Mouse (Mus musculus) intestine, embryonic 15.5 days (tissue): ENCODE results near the gene Tmem216. TPM values are rescaled to one million over a fixed set of nuclear protein-coding genes. Genes with fewer than 3 reads are reported as not detected.
"Not testable (repeated sequence)": the region's sequence is repeated elsewhere in the genome, so short reads cannot be mapped to it uniquely, and the experiment has no call there.

Source experiments
- ATAC-seq: fragments of 200-750 bp; cut with Nextera tagmentation; 2 replicates; pipeline ENCODE4 v1.8.0; 2017; ENCODE audit warnings: moderate TSS enrichment, moderate library complexity
- H3K27ac ChIP-seq: fragments of 300-500 bp; sonication (generic); 2 replicates; pipeline ENCODE4 v1.5.1; 2015; ENCODE audit warnings: mild to moderate bottlenecking, inconsistent platforms
- H3K27me3 ChIP-seq: fragments of 300-500 bp; sonication (generic); replicated peaks from 2 replicates; pipeline ENCODE4 v1.6.1; 2015; ENCODE audit warnings: inconsistent platforms
- H3K36me3 ChIP-seq: fragments of 300-500 bp; sonication (generic); 2 replicates; pipeline ENCODE4 v1.6.1; 2015; ENCODE audit warnings: inconsistent platforms
- H3K4me1 ChIP-seq: fragments of 300-500 bp; sonication (generic); replicated peaks from 2 replicates; pipeline ENCODE4 v1.6.1; 2015; ENCODE audit warnings: inconsistent platforms
- H3K4me2 ChIP-seq: fragments of 300-500 bp; sonication (generic); replicated peaks from 2 replicates; pipeline ENCODE4 v1.6.1; 2015; ENCODE audit warnings: mild to moderate bottlenecking, inconsistent platforms
- H3K4me3 ChIP-seq: fragments of 300-500 bp; sonication (generic); replicated peaks from 2 replicates; pipeline ENCODE4 v1.5.1; 2015; ENCODE audit warnings: inconsistent platforms
- H3K9ac ChIP-seq: fragments of 300-500 bp; sonication (generic); 2 replicates; pipeline ENCODE4 v1.6.1; 2015; ENCODE audit warnings: inconsistent platforms
- H3K9me3 ChIP-seq: fragments of 300-500 bp; sonication (generic); 2 replicates; pipeline ENCODE4 v1.6.1; 2016; ENCODE audit warnings: inconsistent platforms
- WGBS: fragments of 180-500 bp; shearing (Covaris S2); methylation state at CpG from one replicate; pipeline ENCODE4 v1.1.7; 2015; 5-methylcytosine and 5-hydroxymethylcytosine counted together
- polyA plus RNA-seq: library from polyadenylated mRNA; unstranded; fragments of >200 nt; fragmentation: Nextera tagmentation; extraction: Ambion mirVana; gene quantifications from 2 replicates; pipeline ENCODE4 v1.2.1, GENCODE M21; 2015

Tmem216 gene
- polyA plus RNA-seq, 1 experiment from 2014 or later = 34.9 TPM

DNA sequence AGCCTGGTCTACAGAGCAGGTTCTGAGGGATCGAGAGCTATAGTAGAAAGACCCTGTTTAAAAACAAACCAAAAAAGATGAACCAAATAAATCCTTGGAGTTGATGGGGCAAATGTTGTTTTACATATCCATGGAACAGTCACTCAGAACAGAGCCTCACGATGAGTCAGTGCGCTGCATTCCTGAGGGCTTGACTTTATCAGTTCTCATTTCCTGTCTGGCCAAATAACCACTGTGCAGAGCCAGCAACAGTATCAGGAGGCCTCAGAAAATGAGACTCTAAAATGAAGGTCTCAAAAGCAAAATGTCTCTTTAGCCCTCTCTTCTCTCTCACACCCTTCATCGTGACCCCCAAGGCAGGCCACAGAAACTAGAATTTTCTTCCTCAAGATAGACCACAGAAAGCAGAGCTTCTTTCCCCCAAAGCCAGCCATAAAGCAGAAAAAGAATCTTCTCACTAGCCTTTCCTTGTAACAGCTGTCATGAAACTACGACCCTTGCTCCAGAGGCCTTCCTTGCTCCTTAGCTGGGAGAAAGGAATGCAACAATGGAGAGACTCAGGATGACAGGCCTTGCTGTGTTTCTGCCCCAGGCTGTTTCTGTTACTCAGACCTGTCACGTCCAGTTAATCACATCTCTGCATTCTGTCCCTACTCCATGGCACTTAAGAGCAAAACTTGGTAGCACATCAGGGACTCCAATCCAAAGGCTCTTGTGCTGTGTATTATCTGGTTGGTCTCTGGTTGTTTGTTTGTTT is 5.7 kb upstream of the Tmem216 start:
- Histone ChIP-seq H3K4me2 (no peak overlapping the region), H3K4me3 (no peak overlapping the region), H3K27me3 (no peaks in the 10 kb centered on the region), H3K9ac (no peak overlapping the region), H3K4me1 (peaks cover 4% of the 10 kb centered on the region; the same call in 1 of the 2 replicates), H3K36me3 (no peaks in the 10 kb centered on the region), H3K27ac (no peak overlapping the region), H3K9me3 (no peaks in the 10 kb centered on the region)
- ATAC-seq = peak; percentile 73; the same call in 1 of the 2 replicates
- WGBS = 40% methylated on average over 6 of the region's 6 CpGs

GRCm38 (mm10) chr19:10560108-10560507 is 4.1 kb upstream of the Tmem216 start:
- Histone ChIP-seq H3K9me3 (no peaks in the 10 kb centered on the region), H3K27ac (no peak overlapping the region), H3K9ac (no peak overlapping the region), H3K4me1 (peaks cover 11% of the 10 kb centered on the region), H3K27me3 (no peaks in the 10 kb centered on the region), H3K36me3 (no peaks in the 10 kb centered on the region), H3K4me2 (no peak overlapping the region), H3K4me3 (no peak overlapping the region)
- WGBS = 50% methylated on average over 5 of the region's 5 CpGs
- ATAC-seq = no peak

DNA sequence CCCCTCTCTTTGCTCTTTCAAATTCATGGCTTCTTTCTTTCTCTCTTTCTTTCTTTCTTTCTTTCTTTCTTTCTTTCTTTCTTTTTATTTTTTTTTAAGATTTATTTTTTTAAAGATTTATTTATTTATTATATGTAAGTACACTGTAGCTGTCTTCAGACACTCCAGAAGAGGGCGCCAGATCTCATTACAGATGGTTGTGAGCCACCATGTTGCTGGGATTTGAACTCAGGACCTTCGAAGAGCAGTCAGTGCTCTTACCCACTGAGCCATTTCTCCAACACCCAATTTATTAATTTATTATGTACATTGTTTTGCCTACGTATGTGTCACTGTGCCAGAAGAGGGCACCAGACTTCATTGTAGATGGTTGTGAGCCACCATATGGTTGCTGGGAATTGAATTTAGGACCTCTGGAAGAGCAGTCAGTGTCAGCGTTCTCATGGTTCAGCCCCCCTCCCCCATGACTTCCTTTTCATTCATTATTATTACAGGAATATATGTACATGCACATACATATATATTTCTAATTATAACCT is 1.9 kb upstream of the Tmem216 start:
- H3K4me2 ChIP-seq, H3K27ac ChIP-seq, H3K9ac ChIP-seq, ATAC-seq, H3K36me3 ChIP-seq, H3K4me3 ChIP-seq, H3K27me3 ChIP-seq, H3K9me3 ChIP-seq: not testable (repeated sequence)
- WGBS = 72% methylated on average over 4 of the region's 4 CpGs
- peaks cover 15% of the 10 kb centered on the region for H3K4me1 ChIP-seq

GRCm38 (mm10) chr19:10557430-10557829 is 1.4 kb upstream of the Tmem216 start:
- Histone ChIP-seq H3K4me1 (peaks cover 15% of the 10 kb centered on the region), H3K4me2 (no peak overlapping the region), H3K36me3 (no peaks in the 10 kb centered on the region), H3K9me3 (no peaks in the 10 kb centered on the region), H3K4me3 (no peak overlapping the region), H3K27me3 (no peaks in the 10 kb centered on the region), H3K9ac (no peak overlapping the region), H3K27ac (no peak overlapping the region)
- ATAC-seq = no peak
- 78% methylated on average over 2 of the region's 2 CpGs for WGBS

- Histone ChIP-seq H3K27me3 (no peaks in the 10 kb centered on the region), H3K9me3 (no peaks in the 10 kb centered on the region), H3K9ac (no peak overlapping the region), H3K36me3 (no peaks in the 10 kb centered on the region), H3K27ac (no peak overlapping the region), H3K4me1 (peaks cover 15% of the 10 kb centered on the region), H3K4me3 (no peak overlapping the region), H3K4me2 (no peak overlapping the region)
- ATAC-seq = no peak
- WGBS = 75% methylated on average over 2 of the region's 2 CpGs
These were observed 963 bp upstream of the Tmem216 start for GRCm38 (mm10) chr19:10557001-10557400.

GRCm38 (mm10) chr19:10539454-10539853 is 16.6 kb downstream of the Tmem216 start:
- H3K27me3 ChIP-seq = no peaks in the 10 kb centered on the region
- peaks cover 31% of the 10 kb centered on the region for H3K36me3 ChIP-seq
- H3K9me3 ChIP-seq = no peaks in the 10 kb centered on the region
- no peak overlapping the region for H3K4me2 ChIP-seq
- ATAC-seq = no peak
- H3K9ac ChIP-seq = no peak overlapping the region
- H3K4me1 ChIP-seq = no peaks in the 10 kb centered on the region
- no peak overlapping the region for H3K27ac ChIP-seq
- no peak overlapping the region for H3K4me3 ChIP-seq
- 93% methylated on average over 5 of the region's 5 CpGs for WGBS

DNA sequence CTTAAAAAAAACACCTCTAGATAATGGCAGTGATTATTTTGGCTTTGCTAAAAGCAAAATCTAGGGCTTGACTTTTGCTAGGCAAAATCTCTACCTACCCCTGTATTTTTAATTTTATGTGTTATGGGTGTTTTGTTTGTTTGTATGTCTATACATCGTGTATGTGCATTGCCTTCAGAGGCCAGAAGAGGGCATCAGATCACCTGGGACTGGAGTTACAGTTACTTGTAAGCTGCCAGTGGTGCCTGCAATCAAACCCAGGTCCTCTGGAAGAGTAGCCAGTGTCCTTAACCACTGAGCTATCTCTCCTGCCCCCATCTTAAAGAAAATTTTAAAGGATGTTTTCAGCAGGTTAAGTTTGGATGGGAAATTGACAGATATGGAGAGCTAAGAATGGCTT is 26.0 kb downstream of the Tmem216 start:
- 97% methylated on average over 1 of the region's 1 CpGs for WGBS
- H3K4me1 ChIP-seq = peaks cover 10% of the 10 kb centered on the region
- H3K36me3 ChIP-seq = peaks cover 36% of the 10 kb centered on the region
- no peak overlapping the region for H3K9ac ChIP-seq
- no peak for ATAC-seq
- H3K27ac ChIP-seq = no peak overlapping the region
- no peak overlapping the region for H3K4me3 ChIP-seq
- no peaks in the 10 kb centered on the region for H3K27me3 ChIP-seq
- no peaks in the 10 kb centered on the region for H3K9me3 ChIP-seq
- no peak overlapping the region for H3K4me2 ChIP-seq

DNA sequence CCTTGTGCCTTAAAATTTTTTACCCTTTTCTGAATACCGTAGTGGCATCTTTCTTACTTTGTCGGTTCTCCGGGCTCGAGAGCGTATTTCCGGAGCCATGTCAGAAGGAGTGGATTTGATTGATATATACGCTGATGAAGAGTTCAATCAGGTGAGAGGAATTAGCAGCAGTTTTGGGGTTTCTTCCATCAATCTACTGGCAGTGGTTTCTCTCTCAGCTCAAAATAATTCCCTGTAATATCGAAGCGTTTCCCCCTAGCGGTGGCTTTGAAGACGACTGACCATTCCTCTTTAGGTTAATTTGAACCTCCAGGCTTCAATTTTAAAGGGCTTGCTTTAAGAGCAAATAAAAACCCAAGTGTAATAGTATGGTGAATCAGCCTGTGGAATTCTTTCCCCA is 30.1 kb downstream of the Tmem216 start, which contains the start of gene Sdhaf2:
Sdhaf2 (minus strand) TSS at position 233 of the 400 bp plus-strand sequence.
- Histone ChIP-seq H3K9me3 (no peaks in the 10 kb centered on the region), H3K4me1 (peaks cover 10% of the 10 kb centered on the region), H3K9ac (peak within 1 kb of the TSS; percentile 100), H3K27me3 (no peaks in the 10 kb centered on the region), H3K36me3 (peaks cover 16% of the 10 kb centered on the region; the same call in 1 of the 2 replicates), H3K27ac (peak within 1 kb of the TSS; percentile 99), H3K4me2 (peak within 1 kb of the TSS; percentile 72), H3K4me3 (peak within 1 kb of the TSS; percentile 98)
- under 1% methylated on average over 11 of the region's 11 CpGs for WGBS
- no peak for ATAC-seq

GRCm38 (mm10) chr19:10525106-10525901 is 30.7 kb downstream of the Tmem216 start, which contains the start of gene Cpsf7:
Gene Cpsf7 (plus strand): TSS chr19:10525266.
- peak within 1 kb of the TSS; percentile 72 for H3K4me2 ChIP-seq
- peak within 1 kb of the TSS; percentile 98 for H3K4me3 ChIP-seq
- H3K9me3 ChIP-seq = no peaks in the 10 kb centered on the region
- under 1% methylated on average over 77 of the region's 93 CpGs for WGBS
- ATAC-seq = peak; percentile 98
- H3K27me3 ChIP-seq = no peaks in the 10 kb centered on the region
- peak within 1 kb of the TSS; percentile 99 for H3K27ac ChIP-seq
- peaks cover 10% of the 10 kb centered on the region for H3K4me1 ChIP-seq
- peak within 1 kb of the TSS; percentile 100 for H3K9ac ChIP-seq
- H3K36me3 ChIP-seq = peaks cover 11% of the 10 kb centered on the region; the same call in 1 of the 2 replicates

- WGBS = under 1% methylated on average over 19 of the region's 19 CpGs
- H3K4me3 ChIP-seq = peak overlapping the region; percentile 98
- H3K36me3 ChIP-seq = 0 out of 2 replicates have a peak, but pooled peaks cover 7% of the 10 kb centered on the region
- H3K4me1 ChIP-seq = peaks cover 10% of the 10 kb centered on the region
- no peak for ATAC-seq
- H3K9me3 ChIP-seq = no peaks in the 10 kb centered on the region
- peak overlapping the region; percentile 72 for H3K4me2 ChIP-seq
- peak overlapping the region; percentile 99 for H3K27ac ChIP-seq
- H3K27me3 ChIP-seq = no peaks in the 10 kb centered on the region
- peak overlapping the region; percentile 100 for H3K9ac ChIP-seq
These were observed 31.3 kb downstream of the Tmem216 start for GRCm38 (mm10) chr19:10524784-10525105.

GRCm38 (mm10) chr19:10523483-10524080 is 32.5 kb downstream of the Tmem216 start:
- H3K4me1 ChIP-seq = peaks cover 10% of the 10 kb centered on the region
- no peak overlapping the region for H3K27ac ChIP-seq
- WGBS = 70% methylated on average over 5 of the region's 5 CpGs
- peak overlapping the region; percentile 72 for H3K4me2 ChIP-seq
- H3K4me3 ChIP-seq = no peak overlapping the region
- no peaks in the 10 kb centered on the region for H3K27me3 ChIP-seq
- 0 out of 2 replicates have a peak, but pooled peaks cover 5% of the 10 kb centered on the region for H3K36me3 ChIP-seq
- no peak overlapping the region for H3K9ac ChIP-seq
- H3K9me3 ChIP-seq = no peaks in the 10 kb centered on the region
- no peak for ATAC-seq

DNA sequence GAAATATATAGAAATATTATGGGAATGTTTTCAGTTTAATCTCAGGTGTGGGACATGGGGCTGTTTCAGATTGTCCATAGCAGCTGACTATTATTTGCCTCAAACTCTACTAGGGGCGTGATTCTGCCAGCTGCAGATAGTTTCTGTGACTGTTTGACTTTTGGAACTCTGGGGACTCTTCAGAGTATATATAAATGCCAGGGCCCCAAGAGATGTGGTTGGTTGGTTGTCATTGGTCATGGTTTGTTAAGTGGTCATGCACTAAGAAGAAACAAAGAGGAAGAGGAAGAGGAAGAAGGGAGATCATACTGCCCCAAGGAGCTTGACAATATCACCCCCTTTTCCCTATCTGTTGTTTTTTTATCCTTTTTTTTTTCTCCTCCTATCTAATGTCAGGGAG is 34.1 kb downstream of the Tmem216 start:
- H3K4me1 ChIP-seq = peaks cover 7% of the 10 kb centered on the region; the same call in 1 of the 2 replicates
- ATAC-seq = no peak
- H3K36me3 ChIP-seq = 0 out of 2 replicates have a peak, but pooled peaks cover 4% of the 10 kb centered on the region
- no peaks in the 10 kb centered on the region for H3K9me3 ChIP-seq
- no peak overlapping the region for H3K27ac ChIP-seq
- H3K9ac ChIP-seq = no peak overlapping the region
- WGBS = 78% methylated on average over 1 of the region's 1 CpGs
- H3K27me3 ChIP-seq = no peaks in the 10 kb centered on the region
- H3K4me2 ChIP-seq = no peak overlapping the region
- H3K4me3 ChIP-seq = no peak overlapping the region
